In the genomic region with DNA sequence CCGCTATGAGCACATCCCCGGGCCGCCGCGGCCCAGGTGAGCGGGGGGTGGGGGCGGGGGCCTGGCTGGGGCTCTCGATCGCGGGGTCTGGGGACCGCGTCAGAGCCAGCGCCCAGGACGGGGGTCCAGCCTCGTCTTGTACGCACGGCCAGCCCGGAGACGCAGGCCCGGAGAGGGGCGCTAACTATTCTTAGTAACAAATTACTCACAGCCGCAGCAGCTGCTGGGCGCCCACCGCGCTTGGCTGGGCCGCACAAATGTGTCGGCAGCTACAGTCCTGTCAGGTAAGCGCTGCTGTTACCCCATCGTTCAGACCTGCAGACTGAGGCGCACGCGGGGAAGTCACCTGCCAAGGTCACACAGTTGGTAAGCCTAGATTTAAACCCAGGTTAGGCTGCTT, we compare ENCODE assay signal across 8 mouse cellular contexts. TPM values are rescaled to one million over a fixed set of nuclear protein-coding genes. Genes with fewer than 3 reads are reported as not detected.
DNase-seq lines count a peak whose midpoint lies in the region; ATAC-seq and TF ChIP-seq lines count a peak whose summit lies in the region.

No protein-coding gene starts in this region.

- H3K4me1 ChIP-seq in cerebellum, adult 2 months (ENCODE audit: control insufficient read depth, insufficient read depth, low read length) = no peaks in the 10 kb centered on the region
- peaks cover 10% of the 10 kb centered on the region for H3K4me1 ChIP-seq in testis, adult 2 months (ENCODE audit: control insufficient read depth, insufficient read depth, low read length)
- H3K4me1 ChIP-seq in kidney, adult 2 months (ENCODE audit: control insufficient read depth, insufficient read depth, low read length) = no peaks in the 10 kb centered on the region; the same call in 1 of the 2 replicates
- peaks cover 51% of the 10 kb centered on the region for H3K4me1 ChIP-seq in midbrain, embryonic 10.5 days

- H3K27ac ChIP-seq in cerebellum, adult 2 months (ENCODE audit: insufficient read depth, low read length) = no peak overlapping the region
- H3K27ac ChIP-seq in testis, adult 2 months (ENCODE audit: control insufficient read depth, insufficient read depth, low read depth, low read length) = peak overlapping the region; percentile 37; the same call in 1 of the 2 replicates
- no peak overlapping the region for H3K27ac ChIP-seq in kidney, adult 2 months (ENCODE audit: insufficient read depth, low read depth, low read length)
- peak overlapping the region; percentile 80 for H3K27ac ChIP-seq in midbrain, embryonic 10.5 days (replicated peaks)

- H3K4me3 ChIP-seq in cerebellum, adult 2 months (replicated peaks; ENCODE audit: insufficient read depth, low read depth, low read length) = peak overlapping the region; percentile 61
- peak overlapping the region; percentile 92 for H3K4me3 ChIP-seq in testis, adult 2 months (ENCODE audit: control insufficient read depth, low read depth, low read length)
- peak overlapping the region; percentile 55 for H3K4me3 ChIP-seq in kidney, adult 2 months (ENCODE audit: insufficient read depth, low read depth, low read length)
- peak overlapping the region; percentile 79 for H3K4me3 ChIP-seq in midbrain, embryonic 10.5 days

- peak in 1 of 2 experiments; percentile 39 for DNase-seq in cerebellum, adult 2 months
- no peak for DNase-seq in testis, postnatal 10 days (ENCODE audit: low spot score)
- DNase-seq in kidney, adult 2 months = no peak
- no peak for DNase-seq in midbrain, embryonic 10.5 days (ENCODE audit: low spot score)
- peak; percentile 48 for DNase-seq in testis, postnatal 14 days (ENCODE audit: low spot score)
- DNase-seq in urinary bladder, adult 2 months (ENCODE audit: low spot score) = no peak

- whole genome bisulfite sequencing in cerebellum, adult 2 months = 4% methylated on average over 31 of the region's 32 CpGs
- 4% methylated on average over 32 of the region's 32 CpGs for WGBS in kidney, adult 2 months
- 2% methylated on average over 32 of the region's 32 CpGs for WGBS in midbrain, embryonic 10.5 days

- H3K36me3 ChIP-seq in testis, adult 2 months (ENCODE audit: control insufficient read depth, insufficient read depth, low read length) = no peaks in the 10 kb centered on the region
- no peaks in the 10 kb centered on the region for H3K36me3 ChIP-seq in kidney, adult 2 months (ENCODE audit: control insufficient read depth, insufficient read depth, low read length)
- H3K36me3 ChIP-seq in midbrain, embryonic 10.5 days = no peaks in the 10 kb centered on the region

- no peaks in the 10 kb centered on the region for H3K27me3 ChIP-seq in cerebellum, adult 2 months (ENCODE audit: control insufficient read depth, insufficient read depth, low read length)
- no peaks in the 10 kb centered on the region for H3K27me3 ChIP-seq in testis, adult 2 months (ENCODE audit: control insufficient read depth, insufficient read depth, low read length)
- no peaks in the 10 kb centered on the region for H3K27me3 ChIP-seq in kidney, adult 2 months (replicated peaks; ENCODE audit: control insufficient read depth, insufficient read depth, low read length)
- H3K27me3 ChIP-seq in midbrain, embryonic 10.5 days (ENCODE audit: low read depth, poor library complexity, severe bottlenecking) = peaks cover 72% of the 10 kb centered on the region

- TF ChIP-seq POLR2A in cerebellum, adult 2 months (IDR thresholded peaks at IDR 0.05; ENCODE audit: borderline replicate concordance, insufficient read depth, low read length) = no peak
- TF ChIP-seq POLR2A in testis, adult 2 months (IDR thresholded peaks at IDR 0.05; ENCODE audit: control insufficient read depth, low read depth, low read length) = no peak
- TF ChIP-seq POLR2A in kidney, adult 2 months (IDR thresholded peaks at IDR 0.05; ENCODE audit: low read depth, low read length) = no peak

- no peak for ATAC-seq in cerebellum, adult (ENCODE audit: insufficient number of reproducible peaks, low FRiP score, low TSS enrichment)

- TF ChIP-seq CTCF in cerebellum, adult 2 months (IDR thresholded peaks at IDR 0.05; ENCODE audit: borderline replicate concordance, insufficient read depth, low read depth, low read length) = no peak
- TF ChIP-seq CTCF in testis, adult 2 months (IDR thresholded peaks at IDR 0.05; ENCODE audit: control insufficient read depth, insufficient read depth, insufficient replicate concordance, low read depth, low read length) = no peak
- no peak for TF ChIP-seq CTCF in kidney, adult 2 months (conservative IDR thresholded peaks at IDR 0.05; ENCODE audit: insufficient read depth, insufficient read length, low read depth, low read length)

- H3K9me3 ChIP-seq in midbrain, embryonic 10.5 days (replicated peaks) = no peaks in the 10 kb centered on the region

RNA-seq across cellular contexts. Expression of gene Cyp46a1, which starts 0.3 kb away (rescaled TPM):
- polyA plus RNA-seq in cerebellum, adult 2 months (2012; rRNA removed) = 88.8 and 93.7 TPM in 2 replicates
- 17.9 and 19.7 TPM in 2 replicates for polyA plus RNA-seq in testis, adult 2 months (2012; rRNA removed)
- polyA plus RNA-seq in kidney, adult 2 months (2012; rRNA removed) = 4.1 and 5.1 TPM in 2 replicates
- 17.5 and 19.4 TPM in 2 replicates for polyA plus RNA-seq in midbrain, embryonic 10.5 days (2016; fragmentation: Nextera tagmentation; extraction: Ambion mirVana)
- 7.4 and 8.3 TPM in 2 replicates for polyA plus RNA-seq in urinary bladder, adult 2 months (2012; rRNA removed)

RNA-seq across cellular contexts. Expression of gene Hhipl1, which starts 28.5 kb away (rescaled TPM):
- 4.4 and 4.8 TPM in 2 replicates for polyA plus RNA-seq in cerebellum, adult 2 months (2012; rRNA removed)
- 0.82 and 1.0 TPM in 2 replicates for polyA plus RNA-seq in testis, adult 2 months (2012; rRNA removed)
- polyA plus RNA-seq in kidney, adult 2 months (2012; rRNA removed) = 0.31 and 0.42 TPM in 2 replicates
- polyA plus RNA-seq in midbrain, embryonic 10.5 days (2016; fragmentation: Nextera tagmentation; extraction: Ambion mirVana) = 3.7 and 5.1 TPM in 2 replicates
- polyA plus RNA-seq in urinary bladder, adult 2 months (2012; rRNA removed) = 2.9 and 3.2 TPM in 2 replicates

RNA-seq across cellular contexts. Expression of gene Eml1, which starts 36.2 kb away (rescaled TPM):
- polyA plus RNA-seq in cerebellum, adult 2 months (2012; rRNA removed) = 89.7 and 93.9 TPM in 2 replicates
- 3.8 and 4.0 TPM in 2 replicates for polyA plus RNA-seq in testis, adult 2 months (2012; rRNA removed)
- polyA plus RNA-seq in kidney, adult 2 months (2012; rRNA removed) = 14.2 TPM in 2 replicates
- polyA plus RNA-seq in midbrain, embryonic 10.5 days (2016; fragmentation: Nextera tagmentation; extraction: Ambion mirVana) = 121 and 123 TPM in 2 replicates
- 182 and 223 TPM in 2 replicates for polyA plus RNA-seq in urinary bladder, adult 2 months (2012; rRNA removed)

RNA-seq across cellular contexts. Expression of gene Ccdc85c, which starts 59.3 kb away (rescaled TPM):
- 75.0 and 78.6 TPM in 2 replicates for polyA plus RNA-seq in cerebellum, adult 2 months (2012; rRNA removed)
- polyA plus RNA-seq in testis, adult 2 months (2012; rRNA removed) = 22.6 and 27.9 TPM in 2 replicates
- polyA plus RNA-seq in kidney, adult 2 months (2012; rRNA removed) = 15.7 and 19.4 TPM in 2 replicates
- 12.1 and 15.5 TPM in 2 replicates for polyA plus RNA-seq in midbrain, embryonic 10.5 days (2016; fragmentation: Nextera tagmentation; extraction: Ambion mirVana)
- polyA plus RNA-seq in urinary bladder, adult 2 months (2012; rRNA removed) = 14.6 and 23.1 TPM in 2 replicates

Comparison
In these comparisons a context has a peak if more than half of its experiments do, and no peak if none do; other contexts are left out.
1. H3K27ac ChIP-seq: peak in testis, adult 2 months (single experiment) and midbrain, embryonic 10.5 days (single experiment); none in cerebellum, adult 2 months (single experiment) and kidney, adult 2 months (single experiment).
2. Peak in every context shown above with its lines, with median percentiles within 50 percentile points of each other: H3K4me3 ChIP-seq.